Mouse (Mus musculus) midbrain, embryonic 14.5 days (tissue): ENCODE data around the gene Tada2b. TPM values are rescaled to one million over a fixed set of nuclear protein-coding genes. Genes with fewer than 3 reads are reported as not detected.

Experiments used
- ATAC-seq: fragments of 200-750 bp; cut with Nextera tagmentation; 2 replicates; pipeline ENCODE4 v1.8.0; 2017; ENCODE audit warnings: moderate number of reproducible peaks, moderate library complexity; ENCODE audit not compliant: low FRiP score, low TSS enrichment
- DNase-seq: peaks from one replicate; pipeline ENCODE4 v3.0.0-alpha.2; 2015
- H3K27ac ChIP-seq: fragments of 300-500 bp; sonication (generic); replicated peaks from 2 replicates; pipeline ENCODE4 v1.5.1; 2014; ENCODE audit warnings: mild to moderate bottlenecking, low read depth, low read length, moderate library complexity
- H3K27me3 ChIP-seq: fragments of 300-500 bp; sonication (generic); 2 replicates; pipeline ENCODE4 v1.6.1; 2014; ENCODE audit warnings: low read length, control low read depth, mixed read lengths; ENCODE audit not compliant: control insufficient read depth, insufficient read depth
- H3K36me3 ChIP-seq: fragments of 300-500 bp; sonication (generic); 2 replicates; pipeline ENCODE4 v1.6.1; 2014; ENCODE audit warnings: low read length, control low read depth; ENCODE audit not compliant: control insufficient read depth, insufficient read depth
- H3K4me1 ChIP-seq: fragments of 300-500 bp; sonication (generic); 2 replicates; pipeline ENCODE4 v1.6.1; 2014; ENCODE audit warnings: mild to moderate bottlenecking, antibody characterized with exemption, low read length, control low read depth; ENCODE audit not compliant: control insufficient read depth, insufficient read depth
- H3K4me2 ChIP-seq: fragments of 300-500 bp; sonication (generic); 2 replicates; pipeline ENCODE4 v1.6.1; 2014; ENCODE audit warnings: mild to moderate bottlenecking, low read length, moderate library complexity
- H3K4me3 ChIP-seq: fragments of 300-500 bp; sonication (generic); replicated peaks from 2 replicates; pipeline ENCODE4 v1.5.1; 2014; ENCODE audit warnings: low read depth, low read length
- H3K9ac ChIP-seq: fragments of 300-500 bp; sonication (generic); replicated peaks from 2 replicates; pipeline ENCODE4 v1.6.1; 2014; ENCODE audit warnings: mild to moderate bottlenecking, low read length, moderate library complexity
- H3K9me3 ChIP-seq: fragments of 300-500 bp; sonication (generic); 2 replicates; pipeline ENCODE4 v1.6.1; 2016; ENCODE audit warnings: low read length, control low read depth, mixed read lengths; ENCODE audit not compliant: control insufficient read depth
- WGBS: fragments of 180-500 bp; shearing (Covaris S2); extraction: QIAGEN DNeasy Blood & Tissue Kit; methylation state at CpG from one replicate; pipeline ENCODE4 v1.1.7; 2014; 5-methylcytosine and 5-hydroxymethylcytosine counted together
- polyA plus RNA-seq: library from polyadenylated mRNA; unstranded; fragments of >200 nt; fragmentation: Nextera tagmentation; extraction: Ambion mirVana; gene quantifications from 2 replicates; pipeline ENCODE4 v1.2.1, GENCODE M21; 2014

Gene Tada2b
- polyA plus RNA-seq, 1 experiment from 2014 or later = 7.0 TPM

GRCm38 (mm10) chr5:36461231-36461630 is 22.9 kb downstream of the Tada2b start:
- H3K36me3 ChIP-seq = no peaks in the 10 kb centered on the region
- H3K4me2 ChIP-seq = no peak overlapping the region
- H3K9ac ChIP-seq = no peak overlapping the region
- H3K4me1 ChIP-seq = peaks cover 8% of the 10 kb centered on the region
- DNase-seq = no peak
- H3K9me3 ChIP-seq = no peaks in the 10 kb centered on the region
- no peaks in the 10 kb centered on the region for H3K27me3 ChIP-seq
- no peak for ATAC-seq
- no peak overlapping the region for H3K4me3 ChIP-seq
- 77% methylated on average over 2 of the region's 2 CpGs for WGBS
- no peak overlapping the region for H3K27ac ChIP-seq

GRCm38 (mm10) chr5:36460712-36461111 is 23.4 kb downstream of the Tada2b start:
- Histone ChIP-seq H3K9ac (no peak overlapping the region), H3K27me3 (no peaks in the 10 kb centered on the region), H3K4me1 (peaks cover 3% of the 10 kb centered on the region), H3K27ac (no peak overlapping the region), H3K4me3 (no peak overlapping the region), H3K36me3 (no peaks in the 10 kb centered on the region), H3K4me2 (no peak overlapping the region), H3K9me3 (no peaks in the 10 kb centered on the region)
- DNase-seq (no peak), ATAC-seq (no peak)
- WGBS = 81% methylated on average over 2 of the region's 2 CpGs

GRCm38 (mm10) chr5:36458926-36459325 is 25.2 kb downstream of the Tada2b start:
- no peaks in the 10 kb centered on the region for H3K4me1 ChIP-seq
- 13% methylated on average over 4 of the region's 4 CpGs for WGBS
- no peak overlapping the region for H3K27ac ChIP-seq
- ATAC-seq (no peak), DNase-seq (peak; percentile 75)
- no peak overlapping the region for H3K9ac ChIP-seq
- H3K27me3 ChIP-seq = no peaks in the 10 kb centered on the region
- no peaks in the 10 kb centered on the region for H3K9me3 ChIP-seq
- no peak overlapping the region for H3K4me3 ChIP-seq
- H3K4me2 ChIP-seq = no peak overlapping the region
- H3K36me3 ChIP-seq = no peaks in the 10 kb centered on the region

- Histone ChIP-seq H3K4me1 (no peaks in the 10 kb centered on the region), H3K27me3 (no peaks in the 10 kb centered on the region), H3K36me3 (no peaks in the 10 kb centered on the region), H3K9me3 (no peaks in the 10 kb centered on the region), H3K27ac (no peak overlapping the region), H3K4me3 (no peak overlapping the region), H3K9ac (no peak overlapping the region), H3K4me2 (no peak overlapping the region)
- ATAC-seq (no peak), DNase-seq (no peak)
- WGBS = 80% methylated on average over 4 of the region's 4 CpGs
Measured at GRCm38 (mm10) chr5:36457706-36458105, 26.4 kb downstream of the Tada2b start.

- Histone ChIP-seq H3K9me3 (no peaks in the 10 kb centered on the region), H3K4me3 (no peak overlapping the region), H3K36me3 (no peaks in the 10 kb centered on the region), H3K27me3 (no peaks in the 10 kb centered on the region), H3K27ac (no peak overlapping the region), H3K4me1 (no peaks in the 10 kb centered on the region), H3K4me2 (no peak overlapping the region), H3K9ac (no peak overlapping the region)
- DNase-seq (no peak), ATAC-seq (no peak)
- 81% methylated on average over 6 of the region's 6 CpGs for WGBS
Measured at GRCm38 (mm10) chr5:36452821-36453220, 31.3 kb downstream of the Tada2b start.

- Histone ChIP-seq H3K27ac (no peak overlapping the region), H3K4me2 (no peak overlapping the region), H3K4me1 (no peaks in the 10 kb centered on the region), H3K9ac (no peak overlapping the region), H3K4me3 (no peak overlapping the region), H3K36me3 (no peaks in the 10 kb centered on the region), H3K9me3 (no peaks in the 10 kb centered on the region), H3K27me3 (no peaks in the 10 kb centered on the region)
- 63% methylated on average over 10 of the region's 10 CpGs for WGBS
- DNase-seq = no peak
- no peak for ATAC-seq
Measured at GRCm38 (mm10) chr5:36451872-36452389, 32.2 kb downstream of the Tada2b start.

- no peak for DNase-seq
- Histone ChIP-seq H3K9me3 (no peaks in the 10 kb centered on the region), H3K36me3 (no peaks in the 10 kb centered on the region), H3K27me3 (no peaks in the 10 kb centered on the region), H3K27ac (no peak overlapping the region), H3K4me3 (no peak overlapping the region), H3K4me1 (0 out of 2 replicates have a peak, but pooled peaks cover 3% of the 10 kb centered on the region), H3K4me2 (no peak overlapping the region), H3K9ac (no peak overlapping the region)
- 27% methylated on average over 7 of the region's 10 CpGs for WGBS
- ATAC-seq = no peak
Measured at GRCm38 (mm10) chr5:36451119-36451518, 33.0 kb downstream of the Tada2b start.

- no peak overlapping the region for H3K4me3 ChIP-seq
- H3K4me2 ChIP-seq = no peak overlapping the region
- DNase-seq (no peak), ATAC-seq (no peak)
- no peaks in the 10 kb centered on the region for H3K36me3 ChIP-seq
- H3K9me3 ChIP-seq = no peaks in the 10 kb centered on the region
- H3K4me1 ChIP-seq = 0 out of 2 replicates have a peak, but pooled peaks cover 5% of the 10 kb centered on the region
- no peak overlapping the region for H3K9ac ChIP-seq
- 86% methylated on average over 6 of the region's 6 CpGs for WGBS
- no peaks in the 10 kb centered on the region for H3K27me3 ChIP-seq
- H3K27ac ChIP-seq = no peak overlapping the region
Measured at GRCm38 (mm10) chr5:36449710-36450358, 34.3 kb downstream of the Tada2b start.

- no peak overlapping the region for H3K4me2 ChIP-seq
- no peak overlapping the region for H3K27ac ChIP-seq
- no peaks in the 10 kb centered on the region for H3K9me3 ChIP-seq
- WGBS = 93% methylated on average over 12 of the region's 12 CpGs
- H3K36me3 ChIP-seq = no peaks in the 10 kb centered on the region
- 0 out of 2 replicates have a peak, but pooled peaks cover 5% of the 10 kb centered on the region for H3K4me1 ChIP-seq
- no peak overlapping the region for H3K4me3 ChIP-seq
- no peak overlapping the region for H3K9ac ChIP-seq
- no peak for ATAC-seq
- no peaks in the 10 kb centered on the region for H3K27me3 ChIP-seq
- DNase-seq = no peak
Measured at GRCm38 (mm10) chr5:36447872-36448271, 36.2 kb downstream of the Tada2b start.
